Mouse (Mus musculus): ENCODE results near the gene Hhipl2.

GRCm38 (mm10) chr1:183419741-183420140 lies 1.7 kb downstream of the Hhipl2 start:
- TF ChIP-seq EP300 (optimal IDR thresholded peaks at IDR 0.05): no peak
- TF ChIP-seq CTCF (IDR thresholded peaks at IDR 0.05; ENCODE audit: low read depth): no peak

All from stomach, postnatal 0 days (tissue).